Mouse (Mus musculus): Measurements from ENCODE around the gene St6galnac5.

DNA sequence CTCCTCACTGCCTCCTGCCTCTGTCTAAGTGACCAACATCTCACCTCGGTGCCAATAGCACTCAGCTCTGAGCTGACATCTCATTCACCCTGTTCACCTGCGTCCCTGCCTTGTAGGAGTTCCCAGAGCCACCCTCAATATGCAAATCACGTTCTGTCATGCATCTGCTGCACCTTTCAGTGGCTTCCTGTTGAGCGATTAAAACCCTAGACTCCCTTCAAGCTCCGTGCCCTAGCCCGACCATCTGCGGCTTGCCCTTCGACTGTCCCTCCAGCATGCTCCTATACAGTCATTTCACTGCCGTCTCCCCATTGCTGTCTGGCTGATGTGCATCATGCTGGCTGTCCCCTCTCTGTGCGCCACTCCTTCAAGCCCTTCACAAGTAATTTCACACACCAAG is 126.0 kb downstream of the St6galnac5 start:
- TF ChIP-seq POLR2A (IDR thresholded peaks at IDR 0.05; ENCODE audit: low read depth, low read length) (no peak), CTCF (IDR thresholded peaks at IDR 0.05; ENCODE audit: extremely low read depth, insufficient read depth, insufficient read length, insufficient replicate concordance) (no peak)

Measured in spleen, adult 2 months (tissue).